Mouse (Mus musculus): ENCODE measurements at regions not wholly inside any gene's neighbourhood (a gene's known extent, or its start where the extent isn't known, plus 50 kb on each side); places are given as distances from the start of the nearest gene placed in this dataset.

DNA sequence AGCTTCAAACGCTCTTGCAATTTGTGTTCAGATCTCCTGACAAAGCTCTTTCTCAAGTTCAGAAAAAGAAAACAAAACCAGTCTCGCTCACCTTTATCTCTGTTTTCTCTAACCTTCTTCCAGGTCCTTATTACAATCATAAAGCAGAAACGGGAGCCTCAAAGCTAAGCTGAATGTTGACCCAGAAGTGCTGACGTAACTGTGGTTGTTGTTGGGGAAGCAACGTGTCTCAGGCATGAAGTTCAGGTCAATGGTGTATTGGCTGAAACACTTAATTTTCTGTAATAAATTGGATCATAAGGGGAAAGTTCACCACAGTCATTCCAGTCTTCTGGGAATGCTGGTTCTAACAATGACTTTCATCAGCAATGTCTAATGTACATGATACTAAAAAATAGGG, 586.7 kb downstream of the Ofcc1 start:
- no peak for DNase-seq

DNA sequence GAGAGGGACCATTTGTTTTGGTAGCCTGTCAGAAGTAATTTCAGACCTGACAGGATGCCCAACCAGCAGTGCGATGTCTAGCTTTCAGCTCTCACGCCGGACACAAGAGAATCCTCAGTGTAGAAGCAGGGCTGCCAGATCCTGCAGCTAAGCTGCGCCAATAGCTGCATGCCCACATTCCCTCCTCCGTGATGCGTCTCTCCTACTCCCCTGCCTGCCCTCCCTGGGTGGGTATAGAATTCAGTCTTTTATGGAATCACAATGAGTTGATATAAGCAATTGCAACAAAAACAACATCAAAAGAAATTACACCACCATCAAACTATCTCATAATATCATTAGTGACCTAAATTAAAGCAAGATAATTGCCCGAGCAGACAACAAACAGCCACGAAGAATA, 587.1 kb downstream of the Ofcc1 start:
- no peak for DNase-seq

DNA sequence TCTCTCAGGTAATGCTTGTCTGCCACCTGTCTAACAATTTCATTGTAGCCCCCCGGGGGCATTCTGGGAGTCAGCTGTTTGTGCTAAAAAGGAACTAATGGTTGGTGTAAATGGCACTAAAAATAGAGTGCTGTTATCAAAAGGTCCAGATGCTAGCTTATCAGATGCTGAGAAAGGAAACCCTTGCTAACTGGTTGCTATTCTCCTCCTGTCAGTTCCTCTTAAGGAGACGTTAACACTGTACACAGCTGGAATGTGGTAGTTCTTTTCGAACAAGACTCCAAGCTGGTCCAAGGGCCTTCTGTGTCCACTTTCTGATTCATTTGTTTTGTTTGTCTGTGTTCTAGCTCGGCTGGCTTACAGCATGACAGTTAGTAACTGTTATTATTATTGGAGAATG, 592.0 kb downstream of the Ofcc1 start:
- no peak for DNase-seq

DNA sequence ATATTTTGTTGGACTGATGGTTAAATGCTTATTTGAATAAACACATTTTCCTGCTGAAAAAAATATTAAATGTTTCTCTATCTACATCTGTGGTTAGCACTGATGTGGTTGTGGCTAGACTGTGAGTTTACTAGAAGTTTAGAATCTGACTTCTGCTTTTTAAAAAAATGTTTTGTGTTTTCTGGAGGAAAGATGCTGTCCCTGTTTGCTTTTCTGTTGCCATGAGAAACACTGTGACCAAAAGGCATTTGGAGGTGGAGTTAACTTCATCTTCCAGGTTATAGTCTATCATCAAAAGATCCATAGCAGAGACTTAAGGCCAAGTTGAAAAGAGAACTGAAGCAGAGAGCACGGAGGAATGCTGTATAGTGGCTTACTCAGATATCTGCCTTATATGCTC, 594.4 kb downstream of the Ofcc1 start:
- no peak for DNase-seq
